Mouse (Mus musculus) liver, postnatal 0 days (tissue): ENCODE results near the gene Tctn1. TPM values are rescaled to one million over a fixed set of nuclear protein-coding genes. Genes with fewer than 3 reads are reported as not detected.

ENCODE experiments used
- ATAC-seq: fragments of 200-750 bp; cut with Nextera tagmentation; 2 replicates; pipeline ENCODE4 v1.8.0; 2017; ENCODE audit warnings: mild to moderate bottlenecking, moderate library complexity
- DNase-seq: peaks from one replicate; pipeline ENCODE4 v3.0.0-alpha.2; 2016
- H3K27ac ChIP-seq: fragments of 300-500 bp; sonication (generic); 2 replicates; pipeline ENCODE4 v1.5.1; 2014; ENCODE audit warnings: antibody characterized with exemption, moderate library complexity, mild to moderate bottlenecking, low read depth
- H3K27me3 ChIP-seq: fragments of 300-500 bp; sonication (generic); 2 replicates; pipeline ENCODE4 v1.6.1; 2014; ENCODE audit warnings: low read length, control low read depth, mixed read lengths; ENCODE audit not compliant: insufficient read depth
- H3K36me3 ChIP-seq: fragments of 300-500 bp; sonication (generic); replicated peaks from 2 replicates; pipeline ENCODE4 v1.6.1; 2014; ENCODE audit warnings: mild to moderate bottlenecking, control low read depth, low read length, moderate library complexity, mixed read lengths; ENCODE audit not compliant: insufficient read depth
- H3K4me1 ChIP-seq: fragments of 300-500 bp; sonication (generic); 2 replicates; pipeline ENCODE4 v1.6.1; 2014; ENCODE audit warnings: antibody characterized with exemption, mild to moderate bottlenecking, control low read depth; ENCODE audit not compliant: insufficient read depth
- H3K4me2 ChIP-seq: fragments of 300-500 bp; sonication (generic); 2 replicates; pipeline ENCODE4 v1.6.1; 2014; ENCODE audit warnings: low read depth, mild to moderate bottlenecking, low read length, moderate library complexity, mixed read lengths
- H3K4me3 ChIP-seq: fragments of 300-500 bp; sonication (generic); 2 replicates; pipeline ENCODE4 v1.5.1; 2014; ENCODE audit warnings: low read depth, low read length
- H3K9ac ChIP-seq: fragments of 300-500 bp; sonication (generic); replicated peaks from 2 replicates; pipeline ENCODE4 v1.6.1; 2014; ENCODE audit warnings: mild to moderate bottlenecking, moderate library complexity
- H3K9me3 ChIP-seq: fragments of 300-500 bp; sonication (generic); 2 replicates; pipeline ENCODE4 v1.6.1; 2016; ENCODE audit warnings: mild to moderate bottlenecking, control low read depth, low read length, mixed read lengths
- CTCF ChIP-seq: sonication (generic); IDR thresholded peaks from 2 replicates; pipeline ENCODE4 v1.5.1; 2016; ENCODE audit warnings: antibody characterized with exemption, low read depth
- EP300 ChIP-seq: IDR thresholded peaks from 2 replicates; pipeline ENCODE4 v1.6.1; 2016; ENCODE audit warnings: antibody characterized with exemption, low read depth, mild to moderate bottlenecking
- WGBS: fragments of 180-500 bp; shearing (Covaris S2); extraction: QIAGEN DNeasy Blood & Tissue Kit; methylation state at CpG from one replicate; pipeline ENCODE4 v1.1.7; 2014; ENCODE audit not compliant: insufficient replicate concordance; 5-methylcytosine and 5-hydroxymethylcytosine counted together
- polyA plus RNA-seq: library from polyadenylated mRNA; unstranded; fragments of >200 nt; fragmentation: Nextera tagmentation; extraction: Ambion mirVana; gene quantifications from 2 replicates; pipeline ENCODE4 v1.2.1, GENCODE M21; 2015

Gene Tctn1
- polyA plus RNA-seq, 1 experiment from 2014 or later: 1.2 TPM

GRCm38 (mm10) chr5:122280827-122281462 is 16.7 kb upstream of the Tctn1 start:
- Histone ChIP-seq H3K9ac (no peak overlapping the region), H3K9me3 (no peaks in the 10 kb centered on the region), H3K4me3 (no peak overlapping the region), H3K27me3 (no peaks in the 10 kb centered on the region), H3K4me2 (peak overlapping the region; percentile 44; the same call in 1 of the 2 replicates), H3K4me1 (peaks cover 33% of the 10 kb centered on the region), H3K27ac (peak overlapping the region; percentile 61), H3K36me3 (no peaks in the 10 kb centered on the region)
- TF ChIP-seq EP300: no peak
- TF ChIP-seq CTCF: no peak
- no peak for ATAC-seq
- WGBS: 33% methylated on average over 19 of the region's 19 CpGs
- no peak for DNase-seq

GRCm38 (mm10) chr5:122280422-122280826 is 16.2 kb upstream of the Tctn1 start:
- Histone ChIP-seq H3K4me3 (no peak overlapping the region), H3K36me3 (no peaks in the 10 kb centered on the region), H3K27ac (peak overlapping the region; percentile 61), H3K4me1 (peaks cover 33% of the 10 kb centered on the region), H3K9me3 (no peaks in the 10 kb centered on the region), H3K9ac (no peak overlapping the region), H3K4me2 (peak overlapping the region; percentile 44; the same call in 1 of the 2 replicates), H3K27me3 (no peaks in the 10 kb centered on the region)
- no peak for TF ChIP-seq CTCF
- no peak for TF ChIP-seq EP300
- no peak for ATAC-seq
- WGBS: 30% methylated on average over 6 of the region's 6 CpGs
- DNase-seq: no peak

GRCm38 (mm10) chr5:122279799-122280421 is 15.7 kb upstream of the Tctn1 start:
- H3K27me3 ChIP-seq: no peaks in the 10 kb centered on the region
- H3K36me3 ChIP-seq: no peaks in the 10 kb centered on the region
- no peak overlapping the region for H3K9ac ChIP-seq
- peaks cover 34% of the 10 kb centered on the region for H3K4me1 ChIP-seq
- no peak overlapping the region for H3K4me3 ChIP-seq
- 57% methylated on average over 12 of the region's 12 CpGs for WGBS
- H3K27ac ChIP-seq: peak overlapping the region; percentile 61
- ATAC-seq (no peak), DNase-seq (no peak)
- TF ChIP-seq EP300 (no peak), CTCF (no peak)
- no peaks in the 10 kb centered on the region for H3K9me3 ChIP-seq
- peak overlapping the region; percentile 44; the same call in 1 of the 2 replicates for H3K4me2 ChIP-seq

- Histone ChIP-seq H3K27ac (no peak overlapping the region), H3K4me3 (no peak overlapping the region), H3K9ac (no peak overlapping the region), H3K4me2 (no peak overlapping the region), H3K27me3 (no peaks in the 10 kb centered on the region), H3K9me3 (no peaks in the 10 kb centered on the region), H3K4me1 (peaks cover 36% of the 10 kb centered on the region), H3K36me3 (no peaks in the 10 kb centered on the region)
- WGBS: 86% methylated on average over 7 of the region's 7 CpGs
- DNase-seq (no peak), ATAC-seq (no peak)
- TF ChIP-seq CTCF: no peak
- no peak for TF ChIP-seq EP300
These were observed 14.7 kb upstream of the Tctn1 start for GRCm38 (mm10) chr5:122278946-122279345.

GRCm38 (mm10) chr5:122274785-122275184 is 10.5 kb upstream of the Tctn1 start:
- Histone ChIP-seq H3K4me3 (no peak overlapping the region), H3K9ac (no peak overlapping the region), H3K27ac (peak overlapping the region; percentile 80), H3K4me2 (no peak overlapping the region), H3K9me3 (no peaks in the 10 kb centered on the region), H3K27me3 (no peaks in the 10 kb centered on the region), H3K36me3 (no peaks in the 10 kb centered on the region), H3K4me1 (peaks cover 7% of the 10 kb centered on the region)
- no peak for TF ChIP-seq EP300
- no peak for TF ChIP-seq CTCF
- ATAC-seq (peak; percentile 91), DNase-seq (peak; percentile 82)
- WGBS: 8% methylated on average over 5 of the region's 5 CpGs

GRCm38 (mm10) chr5:122272821-122273220 is 8.6 kb upstream of the Tctn1 start:
- no peak overlapping the region for H3K27ac ChIP-seq

More at GRCm38 (mm10) chr5:122272821-122273220, 8.6 kb upstream of the Tctn1 start:
- WGBS: 79% methylated on average over 5 of the region's 5 CpGs
- no peak overlapping the region for H3K4me2 ChIP-seq
- ATAC-seq (no peak), DNase-seq (no peak)
- H3K9me3 ChIP-seq: no peaks in the 10 kb centered on the region
- no peak overlapping the region for H3K9ac ChIP-seq
- TF ChIP-seq EP300: no peak
- TF ChIP-seq CTCF: no peak
- H3K27me3 ChIP-seq: no peaks in the 10 kb centered on the region
- no peak overlapping the region for H3K4me3 ChIP-seq
- no peaks in the 10 kb centered on the region for H3K36me3 ChIP-seq
- H3K4me1 ChIP-seq: peaks cover 16% of the 10 kb centered on the region
